Mouse (Mus musculus) cerebellum, adult 2 months (tissue): ENCODE results near the gene Ighmbp2.

ENCODE experiments used
- CTCF ChIP-seq: fragments of 200-500 bp; IDR thresholded peaks from 2 replicates; pipeline ENCODE4 v1.5.1; 2011; ENCODE audit warnings: low read depth, mild to moderate bottlenecking, control low read depth, low read length, moderate library complexity, borderline replicate concordance; ENCODE audit not compliant: insufficient read depth
- POLR2A ChIP-seq: fragments of 200-500 bp; IDR thresholded peaks from 2 replicates; pipeline ENCODE4 v1.6.1; 2011; ENCODE audit warnings: low read length, control low read depth, borderline replicate concordance; ENCODE audit not compliant: insufficient read depth

DNA sequence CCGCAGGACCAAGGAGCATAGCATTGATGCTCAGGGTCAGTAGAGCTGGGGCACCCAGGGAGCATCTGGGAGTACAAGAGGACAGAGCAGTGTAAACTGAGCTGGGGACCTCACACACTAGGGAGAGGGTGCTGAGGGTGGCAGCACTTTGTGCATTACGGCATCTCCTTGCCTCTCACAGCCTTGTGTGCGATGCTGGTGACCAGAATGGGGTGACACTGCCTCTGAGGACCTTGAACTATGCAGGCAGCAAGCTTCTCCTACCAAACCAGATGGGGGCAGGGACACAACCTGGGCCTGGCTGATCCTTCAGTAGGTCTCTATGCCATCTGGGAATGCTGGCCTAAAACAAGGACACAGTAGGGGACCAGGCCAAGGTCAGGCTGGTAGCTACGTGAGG, 16.1 kb downstream of the Ighmbp2 start:
- TF ChIP-seq POLR2A (no peak), CTCF (no peak)
